8 mouse cellular contexts compared by ENCODE assay signal in the genomic region with DNA sequence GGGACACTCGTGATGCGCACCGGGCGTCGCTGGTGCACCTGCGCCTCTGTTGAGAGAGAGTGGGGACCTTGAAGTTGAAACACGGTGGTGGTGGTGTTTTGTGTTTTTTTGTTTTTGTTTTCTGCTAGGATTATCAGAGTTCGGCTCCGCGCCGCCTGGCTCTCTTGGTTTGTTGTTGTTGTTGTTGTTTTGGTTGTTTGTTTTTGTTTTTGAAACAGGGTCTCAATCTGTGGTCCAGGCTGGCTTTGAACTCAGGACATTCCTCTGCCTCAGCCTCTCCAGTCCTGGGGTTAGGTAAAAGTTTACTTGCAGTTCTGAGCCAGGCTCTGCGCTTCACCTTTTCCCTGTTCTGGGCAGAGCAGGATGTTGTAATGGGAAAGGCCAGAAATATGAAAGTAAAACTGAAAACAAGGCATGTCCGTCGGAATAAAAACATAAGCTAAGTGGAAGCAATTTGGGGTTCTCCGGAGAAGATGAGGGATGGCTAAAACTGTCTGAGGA. TPM values are rescaled to one million over a fixed set of nuclear protein-coding genes. Genes with fewer than 3 reads are reported as not detected.
DNase-seq lines count a peak whose midpoint lies in the region.

No protein-coding gene starts in this region.

- H3K79me2 ChIP-seq in macrophage (ENCODE audit: inconsistent target) = peaks cover 52% of the 10 kb centered on the region

- H3K4me3 ChIP-seq in forebrain, embryonic 10.5 days = peak overlapping the region; percentile 87
- H3K4me3 ChIP-seq in macrophage (ENCODE audit: inconsistent target) = peak overlapping the region; percentile 77

- peak; percentile 5 for DNase-seq in thymus, postnatal 14 days
- DNase-seq in thymus, postnatal 10 days (ENCODE audit: low spot score in 2 of 2) = no peak
- no peak for DNase-seq in forebrain, embryonic 10.5 days (ENCODE audit: extremely low spot score, low spot score)
- peak; percentile 37 for DNase-seq in kidney, adult 9 months
- no peak for DNase-seq in c-Kit-positive CD71-positive TER-119-positive erythroid progenitor cells, embryonic 14.5 days (ENCODE audit: low spot score)
- no peak for DNase-seq in gastrocnemius, postnatal 36 days
- DNase-seq in layer of hippocampus, postnatal 36 days = no peak

- H3K36me3 ChIP-seq in forebrain, embryonic 10.5 days (replicated peaks) = peaks cover 8% of the 10 kb centered on the region; the same call in 1 of the 2 replicates
- H3K36me3 ChIP-seq in macrophage (ENCODE audit: inconsistent target) = 0 out of 2 replicates have a peak, but pooled peaks cover 13% of the 10 kb centered on the region

- H3K4me1 ChIP-seq in forebrain, embryonic 10.5 days = peaks cover 13% of the 10 kb centered on the region

- intact Hi-C loops in gastrocnemius, postnatal 36 days (cut with DNase I) = no loop called here

- peaks cover 5% of the 10 kb centered on the region; the same call in 1 of the 2 replicates for H3K27me3 ChIP-seq in forebrain, embryonic 10.5 days (ENCODE audit: poor library complexity, severe bottlenecking)

- 22% methylated on average over 15 of the region's 15 CpGs for WGBS in forebrain, embryonic 10.5 days
- 3% methylated on average over 15 of the region's 15 CpGs for WGBS in macrophage (ENCODE audit: missing documents)

- H3K27ac ChIP-seq in forebrain, embryonic 10.5 days = peak overlapping the region; percentile 91
- H3K27ac ChIP-seq in macrophage = peak overlapping the region; percentile 46

- H3K9me3 ChIP-seq in forebrain, embryonic 10.5 days = no peaks in the 10 kb centered on the region

RNA-seq across cellular contexts. Expression of a gene that starts 0.9 kb away (rescaled TPM):
- 1.8 and 3.0 TPM in 2 replicates for polyA plus RNA-seq in forebrain, embryonic 10.5 days (2016; fragmentation: Nextera tagmentation; extraction: Ambion mirVana)
- 10 to 100 TPM; 14.8 to 73.4 (median 31.5) TPM for total RNA-seq in macrophage (2018; cell fraction: chromatin; rRNA removed)
- 10 to 100 TPM in 14 of 26 experiments, 1 to 10 TPM in 12; 6.3 to 19.2 (median 12.1) TPM for total RNA-seq in macrophage (2018; cell fraction: cytosol; rRNA removed)
- 10 to 100 TPM; 13.8 to 74.9 (median 26.5) TPM for total RNA-seq in macrophage (2018; cell fraction: nucleus; rRNA removed)
- polyA plus RNA-seq in macrophage (2018) = 7.0 to 9.1 TPM (median 8.4 TPM) in 3 replicates
- 1 to 10 TPM; 7.1 to 7.7 TPM for total RNA-seq in gastrocnemius, postnatal 36 days (2021)
- 10 to 100 TPM; 17.9 to 19.7 TPM for total RNA-seq in layer of hippocampus, postnatal 36 days (2021)

RNA-seq across cellular contexts. Expression of a gene that starts 5.2 kb away (rescaled TPM):
- polyA plus RNA-seq in forebrain, embryonic 10.5 days (2016; fragmentation: Nextera tagmentation; extraction: Ambion mirVana) = 0.05 TPM in 2 replicates
- total RNA-seq in macrophage (2018; cell fraction: chromatin; rRNA removed) = under 1 TPM in 8 of 26 experiments, not detected in 18; 0.16 to 0.49 (median 0.22) TPM
- under 1 TPM in 25 of 26 experiments, not detected in 1; 0.05 to 0.24 (median 0.15) TPM for total RNA-seq in macrophage (2018; cell fraction: cytosol; rRNA removed)
- under 1 TPM in 7 of 26 experiments, not detected in 19; 0.14 to 0.40 (median 0.17) TPM for total RNA-seq in macrophage (2018; cell fraction: nucleus; rRNA removed)
- 0.18 to 0.30 TPM (median 0.22 TPM) in 3 replicates for polyA plus RNA-seq in macrophage (2018)
- total RNA-seq in gastrocnemius, postnatal 36 days (2021) = 100 to 1,000 TPM; 283 to 325 TPM
- under 1 TPM; 0.33 to 0.35 TPM for total RNA-seq in layer of hippocampus, postnatal 36 days (2021)

Comparison
In these comparisons a context has a peak if more than half of its experiments do, and no peak if none do; other contexts are left out.
1. DNase-seq: peak in thymus, postnatal 14 days (single experiment) and kidney, adult 9 months (single experiment); none in thymus, postnatal 10 days (0 of 2), forebrain, embryonic 10.5 days (single experiment), c-Kit-positive CD71-positive TER-119-positive erythroid progenitor cells, embryonic 14.5 days (single experiment), gastrocnemius, postnatal 36 days (0 of 2) and layer of hippocampus, postnatal 36 days (0 of 2).
2. RNA of a gene that starts 5.2 kb away (total RNA-seq): 283 to 325 TPM in gastrocnemius, postnatal 36 days; 0.33 to 0.35 TPM in layer of hippocampus, postnatal 36 days; every median in the first group is over 100 times any median in the second.